Mouse (Mus musculus): ENCODE measurements around the gene Odaph.

GRCm38 (mm10) chr5:91975758-91976157 is 11.5 kb upstream of the Odaph start:
- TF ChIP-seq CTCF (IDR thresholded peaks at IDR 0.05; ENCODE audit: extremely low read depth, insufficient read depth, low read length) = no peak
- TF ChIP-seq POLR2A (IDR thresholded peaks at IDR 0.05; ENCODE audit: extremely low read depth, insufficient read depth, low read length) = no peak
